Mouse (Mus musculus) brown adipose tissue, adult 24 weeks (tissue): Measurements from ENCODE around the gene Dcaf11. TPM values are rescaled to one million over a fixed set of nuclear protein-coding genes. Genes with fewer than 3 reads are reported as not detected.

Experiments used
- H3K27ac ChIP-seq: fragments of 200-500 bp; replicated peaks from 2 replicates; pipeline ENCODE4 v1.5.1; 2012; ENCODE audit warnings: low read depth, mild to moderate bottlenecking, low read length
- H3K4me1 ChIP-seq: fragments of 200-500 bp; 2 replicates; pipeline ENCODE4 v1.6.1; 2012; ENCODE audit warnings: low read length, mixed read lengths; ENCODE audit not compliant: control insufficient read depth, insufficient read depth, insufficient read length
- H3K4me3 ChIP-seq: fragments of 200-500 bp; 2 replicates; pipeline ENCODE4 v1.5.1; 2012; ENCODE audit warnings: low read depth, mild to moderate bottlenecking, low read length, moderate library complexity; ENCODE audit not compliant: insufficient read depth
- polyA plus RNA-seq: library from polyadenylated mRNA; stranded (reverse); fragments of >200 nt; gene quantifications from 2 replicates; pipeline ENCODE4 v1.2.4, GENCODE M21; 2012; ENCODE audit not compliant: missing spikeins, insufficient read depth, insufficient read length

The Dcaf11 gene
- polyA plus RNA-seq, 1 experiment, result 56.7 TPM

- Histone ChIP-seq H3K4me3 (peak overlapping the region; percentile 75), H3K27ac (peak overlapping the region; percentile 64), H3K4me1 (no peaks in the 10 kb centered on the region)
Observed at GRCm38 (mm10) chr14:55540787-55541321, 19.0 kb upstream of the Dcaf11 start.

DNA sequence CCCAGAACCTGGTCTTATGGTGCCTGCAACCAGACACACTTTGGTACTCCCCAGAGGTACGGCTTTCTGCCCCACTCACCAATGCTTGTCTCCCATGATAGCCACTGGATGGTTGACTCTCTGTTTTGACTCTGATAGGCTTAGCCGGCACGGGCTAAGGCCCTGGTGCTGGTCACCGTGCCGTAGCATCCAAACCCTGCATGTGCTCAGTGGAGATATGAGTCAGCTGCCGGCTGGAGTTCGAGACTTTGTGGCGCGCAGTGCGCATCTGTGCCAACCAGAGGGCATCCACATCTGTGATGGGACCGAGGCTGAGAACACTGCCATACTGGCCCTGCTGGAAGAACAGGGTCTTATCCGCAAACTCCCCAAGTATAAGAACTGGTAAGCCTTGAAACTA, 17.5 kb upstream of the Dcaf11 start:
- no peak overlapping the region for H3K27ac ChIP-seq
- H3K4me1 ChIP-seq, result no peaks in the 10 kb centered on the region
- no peak overlapping the region for H3K4me3 ChIP-seq

DNA sequence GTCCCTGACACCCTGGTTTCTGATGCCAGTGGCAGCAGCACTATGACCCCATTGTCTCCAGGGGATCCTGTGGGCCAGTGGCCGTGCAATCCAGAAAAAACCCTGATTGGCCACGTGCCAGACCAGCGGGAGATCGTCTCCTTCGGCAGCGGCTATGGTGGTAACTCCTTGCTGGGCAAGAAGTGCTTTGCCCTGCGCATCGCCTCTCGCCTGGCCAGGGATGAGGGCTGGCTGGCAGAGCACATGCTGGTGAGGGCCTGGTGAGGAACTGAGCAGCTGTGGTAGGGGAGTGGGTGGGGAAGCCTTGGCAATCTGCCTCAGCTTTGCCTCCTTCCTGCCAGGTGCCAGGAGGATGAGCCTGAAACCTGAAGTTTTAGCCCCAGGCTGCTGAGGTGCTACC, 15.5 kb upstream of the Dcaf11 start:
- H3K4me3 ChIP-seq, result no peak overlapping the region
- 0 out of 2 replicates have a peak, but pooled peaks cover 3% of the 10 kb centered on the region for H3K4me1 ChIP-seq
- H3K27ac ChIP-seq, result no peak overlapping the region

- H3K4me3 ChIP-seq, result no peak overlapping the region
- no peak overlapping the region for H3K27ac ChIP-seq
- 0 out of 2 replicates have a peak, but pooled peaks cover 3% of the 10 kb centered on the region for H3K4me1 ChIP-seq
Observed at GRCm38 (mm10) chr14:55550191-55550590, 9.6 kb upstream of the Dcaf11 start.

- Histone ChIP-seq H3K4me3 (no peak overlapping the region), H3K4me1 (0 out of 2 replicates have a peak, but pooled peaks cover 3% of the 10 kb centered on the region), H3K27ac (no peak overlapping the region)
Observed at GRCm38 (mm10) chr14:55551347-55551746, 8.5 kb upstream of the Dcaf11 start.

GRCm38 (mm10) chr14:55551794-55552193, 8.0 kb upstream of the Dcaf11 start:
- Histone ChIP-seq H3K4me3 (no peak overlapping the region), H3K4me1 (0 out of 2 replicates have a peak, but pooled peaks cover 3% of the 10 kb centered on the region), H3K27ac (no peak overlapping the region)

DNA sequence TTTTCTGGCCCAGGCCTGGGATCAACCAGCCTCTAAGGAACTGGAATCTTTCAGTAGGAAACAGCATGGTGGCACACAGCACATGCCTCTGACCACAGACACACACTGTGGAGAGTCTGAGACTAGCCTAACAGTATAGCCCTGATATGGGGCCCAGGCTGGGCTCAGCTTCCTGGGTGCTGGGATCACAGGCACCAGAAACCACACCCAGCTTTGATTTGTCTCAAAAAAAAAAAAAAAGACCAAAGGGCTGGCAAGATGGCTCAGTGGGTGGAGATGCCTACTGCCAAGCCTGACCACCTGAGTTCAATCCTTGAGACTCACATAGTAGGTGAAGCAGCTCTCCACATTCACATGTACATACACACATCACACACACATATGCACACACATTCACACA, 5.2 kb upstream of the Dcaf11 start:
- Histone ChIP-seq H3K27ac (no peak overlapping the region), H3K4me1 (no peaks in the 10 kb centered on the region), H3K4me3 (no peak overlapping the region)

DNA sequence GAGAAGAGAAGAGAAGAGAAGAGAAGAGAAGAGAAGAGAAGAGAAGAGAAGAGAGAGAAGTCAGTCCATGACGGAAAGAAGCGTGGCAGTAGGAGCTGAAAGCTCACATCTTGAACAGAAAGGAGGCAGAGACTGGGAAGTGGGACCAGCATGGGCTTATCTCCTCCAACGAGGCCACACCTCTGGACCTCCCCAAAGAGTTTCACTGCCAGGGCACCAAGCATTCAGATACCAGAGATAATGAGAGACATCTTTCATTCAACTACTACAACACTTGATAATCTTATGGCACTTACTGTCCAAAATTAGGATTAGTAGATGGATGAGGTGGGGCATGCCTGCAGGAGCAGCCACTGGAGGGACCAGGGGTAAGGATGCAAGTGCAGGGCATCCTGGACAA, 4.0 kb upstream of the Dcaf11 start:
- Histone ChIP-seq H3K4me1 (no peaks in the 10 kb centered on the region), H3K27ac (no peak overlapping the region), H3K4me3 (no peak overlapping the region)

- peaks cover 7% of the 10 kb centered on the region for H3K4me1 ChIP-seq
- H3K27ac ChIP-seq, result no peak overlapping the region; the same call in 1 of the 2 replicates
- H3K4me3 ChIP-seq, result no peak overlapping the region
Observed at GRCm38 (mm10) chr14:55557003-55557402, 2.8 kb upstream of the Dcaf11 start.

DNA sequence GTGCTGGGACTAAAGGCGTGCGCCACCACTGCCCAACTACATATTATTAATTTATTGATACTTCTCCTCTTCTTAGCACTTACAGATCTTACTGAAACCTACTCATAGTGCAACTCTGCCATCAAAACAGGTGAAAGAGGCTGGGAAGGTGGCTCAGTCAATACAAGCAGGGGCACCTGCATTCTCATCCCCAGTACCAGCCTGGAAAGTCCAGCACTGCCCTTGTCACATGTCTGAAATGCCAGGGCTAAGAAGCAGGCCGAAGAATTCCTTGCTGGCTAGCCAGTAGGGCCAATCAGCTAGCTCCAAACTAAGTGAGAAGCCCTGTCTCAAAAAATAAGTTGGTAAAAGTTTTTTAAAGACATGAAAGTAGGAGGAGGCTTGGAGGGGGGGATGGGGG, 2.2 kb upstream of the Dcaf11 start:
- no peak overlapping the region for H3K4me3 ChIP-seq
- no peak overlapping the region for H3K27ac ChIP-seq
- peaks cover 7% of the 10 kb centered on the region for H3K4me1 ChIP-seq

GRCm38 (mm10) chr14:55558740-55559448, 912 bp upstream of the Dcaf11 start:
- H3K4me1 ChIP-seq, result peaks cover 7% of the 10 kb centered on the region
- H3K27ac ChIP-seq, result no peak overlapping the region
- no peak overlapping the region for H3K4me3 ChIP-seq

- Histone ChIP-seq H3K4me1 (peaks cover 7% of the 10 kb centered on the region), H3K27ac (peak within 1 kb of the TSS; percentile 98), H3K4me3 (peak within 1 kb of the TSS; percentile 90)
Observed at GRCm38 (mm10) chr14:55560202-55561073, 632 bp downstream of the Dcaf11 start, which contains the start of gene A730061H03Rik. Gene A730061H03Rik (minus strand): TSS chr14:55560406.

- H3K27ac ChIP-seq, result no peak overlapping the region
Observed at GRCm38 (mm10) chr14:55561860-55562259, 2.1 kb downstream of the Dcaf11 start.

GRCm38 (mm10) chr14:55563249-55563648, 3.4 kb downstream of the Dcaf11 start:
- Histone ChIP-seq H3K4me1 (peaks cover 7% of the 10 kb centered on the region), H3K27ac (no peak overlapping the region), H3K4me3 (no peak overlapping the region)

More at GRCm38 (mm10) chr14:55561860-55562259, 2.1 kb downstream of the Dcaf11 start:
- Histone ChIP-seq H3K4me3 (no peak overlapping the region), H3K4me1 (peaks cover 7% of the 10 kb centered on the region)

DNA sequence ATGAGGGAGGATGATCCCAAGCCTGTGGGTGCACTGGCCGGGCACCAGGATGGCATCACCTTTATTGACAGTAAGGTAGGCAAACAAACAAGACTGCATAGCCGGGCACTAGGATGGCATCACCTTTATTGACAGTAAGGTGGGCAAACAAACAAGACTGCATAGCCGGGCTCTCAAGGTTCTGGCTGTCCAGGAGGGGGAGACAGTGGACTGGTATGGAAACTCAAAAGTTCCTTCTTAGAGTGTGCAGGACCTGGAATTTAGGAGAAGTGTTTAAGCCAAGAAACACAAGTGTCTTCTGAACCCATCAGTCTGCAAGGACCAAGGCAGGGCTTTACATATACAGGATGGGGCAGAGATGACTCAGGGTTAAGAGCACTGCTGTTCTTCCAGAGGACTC, 5.9 kb downstream of the Dcaf11 start:
- Histone ChIP-seq H3K4me1 (peaks cover 7% of the 10 kb centered on the region), H3K4me3 (no peak overlapping the region), H3K27ac (no peak overlapping the region)
